Mouse (Mus musculus) small intestine, adult 2 months (tissue): ENCODE measurements at regions not wholly inside any gene's neighbourhood (a gene's known extent, or its start where the extent isn't known, plus 50 kb on each side); places are given as distances from the start of the nearest gene placed in this dataset.

ENCODE experiments used
- CTCF ChIP-seq: fragments of 200-500 bp; IDR thresholded peaks from 2 replicates; pipeline ENCODE4 v1.5.1; 2012; ENCODE audit warnings: low read depth, mild to moderate bottlenecking, control low read depth, inconsistent platforms, low read length, moderate library complexity, mixed read lengths; ENCODE audit not compliant: insufficient replicate concordance, insufficient read length; ENCODE audit errors: extremely low read depth
- POLR2A ChIP-seq: fragments of 200-500 bp; IDR thresholded peaks from 2 replicates; pipeline ENCODE4 v1.6.1; 2012; ENCODE audit warnings: low read depth, mild to moderate bottlenecking, control low read depth, inconsistent platforms, low read length, moderate library complexity

GRCm38 (mm10) chr16:29990393-29990792 lies 73.8 kb upstream of the Hes1 start:
- TF ChIP-seq CTCF: no peak
- TF ChIP-seq POLR2A: no peak
